Mouse (Mus musculus): ENCODE results near the gene Myo1d.
A peak's percentile ranks its signal among the peaks of the same experiment; 100 is the strongest.

Gene Myo1d

DNA sequence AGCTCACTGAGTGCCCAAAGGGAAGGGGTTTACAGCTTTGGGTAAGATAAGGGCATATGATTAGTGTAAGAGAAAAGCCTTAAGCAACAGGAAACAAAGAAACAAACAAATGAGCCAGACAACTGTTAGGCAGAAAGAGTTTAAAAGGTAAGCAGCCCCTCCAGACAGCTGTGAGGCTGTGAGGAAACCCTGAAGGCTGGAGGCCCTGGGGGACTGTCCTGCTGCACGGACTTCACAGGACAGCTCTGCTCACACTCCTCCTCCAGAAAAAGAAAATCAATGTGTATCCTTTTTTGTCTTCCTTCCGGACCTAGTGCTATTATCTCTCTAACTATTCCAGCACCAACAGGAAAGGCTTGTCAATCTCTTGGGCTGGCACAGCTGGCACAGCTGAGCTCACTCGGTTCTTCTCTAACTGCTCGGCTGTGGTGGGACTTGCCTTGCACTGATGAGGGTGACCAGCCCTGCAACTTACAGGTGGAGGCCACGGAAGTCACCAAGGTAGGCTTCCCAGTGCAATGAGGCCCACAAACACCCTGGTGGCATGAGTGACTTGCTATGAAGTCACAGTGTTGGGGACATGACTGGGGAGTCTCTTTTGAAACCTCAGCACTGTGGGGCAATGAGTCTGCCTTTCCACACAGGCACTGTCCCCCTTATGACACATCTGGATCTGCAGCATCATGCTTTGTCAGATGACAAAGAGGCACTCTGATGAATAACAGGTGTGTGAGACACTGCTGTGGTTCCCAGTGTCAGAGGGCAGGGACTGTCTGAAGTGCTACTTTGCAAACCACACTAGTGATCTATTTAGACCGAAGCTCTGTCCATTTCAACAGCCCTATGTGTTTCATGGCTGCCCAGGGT, 275.1 kb downstream of the Myo1d start:
- no peak for DNase-seq (ENCODE audit: low spot score)

DNA sequence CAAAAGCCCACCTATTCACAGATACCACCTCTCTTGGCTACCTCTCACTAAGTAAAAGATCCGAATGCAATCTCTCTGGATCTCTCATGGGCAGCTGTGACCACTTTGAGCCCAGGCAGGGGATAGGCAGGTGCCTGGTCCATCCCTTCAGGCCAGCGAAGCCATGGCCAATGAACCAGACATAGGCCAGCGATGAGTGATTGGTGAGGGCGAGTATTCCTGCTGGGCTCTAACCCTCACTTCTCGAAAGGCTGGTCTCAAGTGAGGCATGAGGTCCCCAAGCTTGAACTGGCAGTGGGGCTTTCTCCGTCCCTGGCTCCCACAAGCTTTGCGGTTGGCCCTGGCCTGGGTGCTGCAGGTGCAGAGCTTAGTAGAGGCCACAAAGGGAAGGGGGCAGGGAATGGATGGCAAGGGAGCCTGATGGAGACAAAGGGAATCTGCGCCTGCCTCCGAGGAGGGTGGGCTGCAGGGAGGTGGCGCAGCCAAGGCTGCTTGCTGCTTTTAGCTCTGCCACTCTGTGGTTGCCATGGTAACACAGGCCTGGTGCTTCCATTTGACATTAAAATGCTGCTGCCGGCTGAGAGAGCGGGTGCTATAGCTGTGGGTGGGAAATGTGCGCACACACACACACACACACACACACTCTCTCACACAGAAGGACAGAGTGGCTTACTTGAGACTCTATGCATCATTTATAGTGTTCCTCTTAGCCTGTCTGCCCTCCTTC, 275.9 kb downstream of the Myo1d start:
- peak; percentile 19 for DNase-seq (ENCODE audit: low spot score)

DNA sequence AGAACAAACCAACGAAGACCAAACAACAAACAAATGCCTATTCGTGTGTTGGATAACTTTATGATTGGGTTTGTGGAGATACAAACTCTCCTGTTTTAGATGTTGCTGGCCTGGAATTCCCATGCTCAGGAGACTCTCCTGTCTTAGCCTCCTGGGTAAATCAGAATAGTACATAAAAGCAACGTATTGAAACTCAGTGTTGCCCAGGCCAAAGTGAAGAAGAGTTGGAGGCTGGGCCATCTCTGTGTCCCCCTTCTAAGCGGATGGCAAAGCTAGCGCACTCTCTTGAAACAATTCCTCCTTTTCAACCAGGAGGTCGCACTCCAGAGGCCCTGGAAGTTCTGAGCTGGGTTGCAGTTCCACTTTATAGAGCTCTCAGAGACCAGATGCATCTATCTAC, 276.5 kb downstream of the Myo1d start:
- DNase-seq (ENCODE audit: low spot score), result no peak

GRCm38 (mm10) chr11:80499550-80499952, 280.3 kb downstream of the Myo1d start:
- no peak for DNase-seq (ENCODE audit: low spot score)

DNA sequence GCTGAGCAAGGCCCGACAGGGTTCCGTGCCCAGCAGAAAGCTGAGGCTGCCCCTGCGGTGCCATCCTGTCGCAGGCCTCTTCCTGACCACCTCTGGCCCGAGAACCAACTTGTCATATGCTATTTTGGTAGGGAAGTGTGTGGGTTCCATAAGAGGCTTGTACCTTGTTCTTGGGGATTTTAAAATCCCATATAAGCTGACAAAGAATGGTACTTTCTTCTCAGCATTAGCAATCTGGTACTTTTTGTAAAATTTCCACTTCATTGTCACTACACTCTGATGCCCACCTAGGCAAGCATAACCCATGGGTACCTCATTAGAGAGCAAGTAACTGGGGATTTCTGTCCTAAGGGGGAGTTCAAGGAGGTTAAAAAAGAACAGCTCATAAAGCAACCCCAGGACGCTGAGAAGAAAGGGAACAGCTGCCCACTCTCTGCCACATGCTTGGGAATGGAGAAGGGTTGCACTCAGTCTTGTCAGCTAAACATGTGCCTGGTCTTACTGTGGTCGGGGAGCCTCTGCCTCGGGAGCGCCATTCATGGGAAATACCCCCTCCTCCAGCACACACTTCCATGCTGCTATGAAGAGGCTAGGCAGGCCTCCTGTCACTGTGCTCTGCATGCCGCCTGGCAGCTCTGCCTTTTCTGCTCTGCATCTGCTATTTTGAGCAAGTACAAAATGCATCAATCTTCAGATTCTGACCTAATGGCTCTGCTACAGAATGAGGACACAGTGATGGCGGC, 281.3 kb downstream of the Myo1d start:
- DNase-seq (ENCODE audit: low spot score), result no peak

DNA sequence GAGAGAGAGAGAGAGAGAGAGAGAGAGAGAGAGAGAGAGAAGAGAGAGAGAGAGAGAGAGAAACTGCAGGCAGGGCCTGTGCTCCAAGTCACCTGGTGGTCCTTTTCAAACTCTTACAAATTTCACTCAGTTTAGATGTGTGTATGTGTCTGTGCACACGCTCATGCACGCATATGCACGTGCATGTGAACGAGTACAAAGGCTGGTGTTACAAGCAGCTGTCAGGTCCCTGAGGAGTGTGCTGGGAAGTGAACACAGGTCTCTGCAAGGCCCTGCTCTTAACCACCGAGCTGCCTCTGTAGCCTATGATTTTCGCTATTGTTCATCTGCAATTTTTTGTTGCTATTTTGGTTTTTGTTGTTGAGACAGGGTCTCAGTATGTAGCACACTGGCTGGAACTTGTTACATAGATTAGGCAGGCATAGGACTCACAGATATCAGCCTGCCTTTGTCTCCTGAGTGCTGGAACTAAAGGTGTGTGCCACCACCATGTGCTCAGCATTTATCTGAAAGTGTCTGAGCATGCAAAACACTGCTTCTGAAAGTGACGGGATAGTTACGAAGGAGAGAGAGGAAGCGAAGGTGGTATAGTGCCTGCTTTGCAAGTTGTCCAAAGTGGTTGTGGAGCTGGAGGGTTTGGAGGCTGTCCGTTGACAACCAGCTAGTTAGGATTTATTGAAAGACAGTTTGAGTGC, 282.5 kb downstream of the Myo1d start:
- DNase-seq (ENCODE audit: low spot score), result no peak

GRCm38 (mm10) chr11:80496640-80497039, 283.2 kb downstream of the Myo1d start:
- DNase-seq (ENCODE audit: low spot score), result no peak

- DNase-seq (ENCODE audit: low spot score), result no peak
These were observed 283.9 kb downstream of the Myo1d start for GRCm38 (mm10) chr11:80495972-80496371.

DNA sequence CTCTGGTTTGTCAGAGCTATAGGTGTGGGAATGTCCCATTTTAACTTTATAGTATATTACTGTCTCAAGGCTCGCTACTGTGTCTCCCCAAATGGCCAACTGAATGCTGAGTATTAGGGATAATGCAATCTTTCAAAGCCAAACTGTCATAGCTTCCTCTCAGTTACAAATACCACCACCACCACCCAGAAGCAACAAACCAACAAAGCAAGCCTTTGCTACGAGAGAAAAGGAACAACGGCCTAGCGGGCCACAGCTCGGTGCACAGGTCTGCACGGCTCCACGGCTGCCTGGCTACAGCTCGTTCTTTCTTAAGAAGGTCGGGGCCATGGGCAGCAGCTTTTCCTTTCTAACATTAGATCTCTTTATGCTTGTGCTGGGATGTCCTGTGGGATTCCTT, 285.0 kb downstream of the Myo1d start:
- DNase-seq (ENCODE audit: low spot score), result no peak

- DNase-seq (ENCODE audit: low spot score), result no peak
These were observed 286.6 kb downstream of the Myo1d start for GRCm38 (mm10) chr11:80493186-80493585.

DNA sequence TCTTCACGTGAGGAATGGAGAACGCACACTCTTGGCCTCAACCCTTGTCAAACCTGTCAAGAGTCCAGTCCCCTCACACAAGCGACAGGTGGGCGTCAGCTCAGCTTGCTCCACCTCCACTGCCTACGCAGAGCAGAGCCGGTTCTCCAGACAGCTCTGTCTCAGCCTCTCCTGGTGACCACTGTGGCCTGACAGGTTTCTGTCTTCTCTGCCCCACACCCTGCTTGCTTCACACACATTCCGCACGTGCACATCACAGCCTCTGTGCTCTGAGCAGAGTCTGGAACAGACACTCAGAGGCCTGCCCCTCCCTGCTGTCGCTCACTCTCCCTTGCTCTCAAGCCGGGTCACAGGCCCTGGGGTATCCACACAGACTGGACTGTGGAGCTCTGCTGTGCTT, 289.0 kb downstream of the Myo1d start:
- no peak for DNase-seq (ENCODE audit: low spot score)

- DNase-seq (ENCODE audit: low spot score), result no peak
These were observed 290.0 kb downstream of the Myo1d start for GRCm38 (mm10) chr11:80489882-80490196.

- DNase-seq (ENCODE audit: low spot score), result no peak
These were observed 290.5 kb downstream of the Myo1d start for GRCm38 (mm10) chr11:80489172-80489881.

DNA sequence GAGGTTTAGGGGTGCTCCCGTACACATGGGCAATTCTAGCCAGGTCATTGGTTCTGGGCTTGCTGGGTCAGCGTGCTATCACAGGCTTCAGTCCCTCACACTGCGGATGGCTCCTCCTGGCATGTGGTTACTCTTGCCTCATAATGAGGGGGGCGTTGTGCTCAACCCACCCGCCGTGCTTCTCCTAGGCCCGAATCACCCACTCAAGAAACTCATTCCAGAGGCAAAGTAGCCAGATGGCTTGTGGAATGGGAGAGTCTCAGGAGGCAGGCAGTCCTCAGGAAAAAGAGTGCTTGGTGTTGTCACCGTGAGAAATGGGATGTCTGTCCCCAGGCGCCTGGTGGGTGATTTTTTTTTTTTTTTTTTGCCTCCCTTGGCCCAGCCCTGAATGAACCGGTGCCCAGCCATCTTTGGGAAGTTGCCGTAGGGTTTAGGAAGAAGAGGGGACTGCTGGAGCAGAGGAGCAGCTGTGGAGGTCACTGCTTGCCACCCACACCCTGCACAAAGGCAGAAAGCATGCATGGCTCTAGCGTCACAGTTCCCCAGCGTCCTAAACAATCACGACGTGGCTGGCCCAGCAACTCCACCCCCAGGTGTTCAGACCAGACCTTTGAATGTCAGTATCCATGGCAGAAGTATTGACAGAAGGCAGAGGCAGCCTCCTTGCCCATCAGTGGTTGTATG, 291.8 kb downstream of the Myo1d start:
- no peak for DNase-seq (ENCODE audit: low spot score)

DNA sequence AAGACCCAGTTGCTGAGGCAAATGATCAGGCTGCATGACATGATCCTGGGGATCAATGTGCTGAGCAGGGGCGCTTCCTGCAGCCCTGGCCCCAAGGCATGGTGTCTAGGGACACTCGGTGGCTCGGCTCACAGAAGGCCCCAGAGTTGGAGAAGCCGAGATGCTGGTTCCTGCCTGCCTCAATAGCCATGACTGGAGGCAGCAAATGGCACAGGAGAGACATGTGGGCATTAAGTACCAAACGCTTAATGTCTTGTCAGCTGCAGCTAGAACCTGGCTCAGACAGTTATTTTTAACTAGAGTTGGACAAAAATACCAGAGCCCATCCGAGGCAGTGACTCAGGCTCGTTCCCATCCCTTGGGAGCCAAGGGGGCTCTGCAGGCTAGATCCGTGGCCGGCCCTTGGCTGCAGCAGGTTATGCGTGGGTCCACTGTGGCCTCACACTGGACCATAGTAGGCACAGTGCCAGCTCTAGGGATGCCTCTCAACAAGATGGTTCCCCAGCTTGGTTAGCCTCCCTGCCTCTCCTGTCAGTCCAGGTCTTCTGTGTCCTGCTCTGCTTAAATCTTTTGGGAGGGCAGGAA, 294.1 kb downstream of the Myo1d start:
- no peak for DNase-seq (ENCODE audit: low spot score)

DNA sequence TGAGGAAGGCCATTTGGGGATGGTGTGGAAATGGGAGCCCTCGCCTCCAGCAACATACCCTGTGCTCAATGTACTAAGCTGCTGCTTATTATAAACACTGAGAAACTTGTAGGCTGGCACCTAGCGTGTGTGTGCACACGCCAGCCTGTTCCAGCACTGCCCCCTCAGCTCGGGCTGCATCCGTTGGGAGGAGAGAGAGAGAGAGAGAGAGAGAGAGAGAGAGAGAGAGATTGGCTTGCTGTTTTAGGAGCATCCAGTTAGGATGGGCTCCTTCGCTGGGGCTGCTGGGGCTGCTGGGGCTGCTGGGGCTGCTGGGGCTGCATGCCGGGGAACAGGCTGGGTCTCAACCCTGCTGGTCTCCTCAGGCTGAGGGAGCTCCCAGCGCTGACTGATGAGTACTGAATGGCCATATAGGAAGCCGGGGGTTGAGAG, 294.7 kb downstream of the Myo1d start:
- no peak for DNase-seq (ENCODE audit: low spot score)

- DNase-seq (ENCODE audit: low spot score), result no peak
These were observed 295.5 kb downstream of the Myo1d start for GRCm38 (mm10) chr11:80484191-80484791.

GRCm38 (mm10) chr11:80483536-80484067, 296.2 kb downstream of the Myo1d start:
- no peak for DNase-seq (ENCODE audit: low spot score)

GRCm38 (mm10) chr11:80482921-80483320, 296.9 kb downstream of the Myo1d start:
- no peak for DNase-seq (ENCODE audit: low spot score)

DNA sequence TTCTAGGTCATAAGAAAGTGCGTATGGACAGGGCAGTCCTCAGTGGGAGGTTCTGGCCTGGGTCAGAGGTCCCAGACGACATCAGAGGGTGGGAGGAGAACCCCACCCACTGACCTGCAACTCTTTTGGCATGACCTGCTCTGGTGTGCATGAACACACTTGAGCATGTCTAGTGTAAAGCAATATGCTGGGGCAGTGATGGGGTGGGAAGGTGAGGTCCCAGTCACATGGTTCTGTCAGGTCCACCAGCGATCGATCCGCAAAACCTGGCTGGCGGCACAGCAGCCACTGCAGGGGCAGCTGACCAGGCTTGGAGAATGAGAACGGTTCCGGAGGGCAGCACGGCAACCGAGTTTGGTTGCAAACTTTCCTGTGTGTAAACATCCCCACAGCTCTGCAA, 297.5 kb downstream of the Myo1d start:
- DNase-seq (ENCODE audit: low spot score), result no peak
